Mouse (Mus musculus) forebrain, embryonic 15.5 days (tissue): ENCODE results near the gene Slc8b1. TPM values are rescaled to one million over a fixed set of nuclear protein-coding genes. Genes with fewer than 3 reads are reported as not detected.
A peak's percentile ranks its signal among the peaks of the same experiment; 100 is the strongest.

Experiments used
- ATAC-seq: fragments of 200-750 bp; cut with Nextera tagmentation; replicated peaks from 2 replicates; pipeline ENCODE4 v1.8.0; 2017; ENCODE audit warnings: mild to moderate bottlenecking, moderate TSS enrichment, moderate library complexity
- H3K27ac ChIP-seq: fragments of 300-500 bp; sonication (generic); replicated peaks from 2 replicates; pipeline ENCODE4 v1.5.1; 2015; ENCODE audit warnings: mild to moderate bottlenecking, inconsistent platforms
- H3K27me3 ChIP-seq: fragments of 300-500 bp; sonication (generic); 2 replicates; pipeline ENCODE4 v1.6.1; 2015; ENCODE audit warnings: inconsistent platforms
- H3K36me3 ChIP-seq: fragments of 300-500 bp; sonication (generic); 2 replicates; pipeline ENCODE4 v1.6.1; 2015; ENCODE audit warnings: mild to moderate bottlenecking, inconsistent platforms
- H3K4me1 ChIP-seq: fragments of 300-500 bp; sonication (generic); 2 replicates; pipeline ENCODE4 v1.6.1; 2015; ENCODE audit warnings: inconsistent platforms
- H3K4me2 ChIP-seq: fragments of 300-500 bp; sonication (generic); replicated peaks from 2 replicates; pipeline ENCODE4 v1.6.1; 2015; ENCODE audit warnings: mild to moderate bottlenecking, inconsistent platforms
- H3K4me3 ChIP-seq: fragments of 300-500 bp; sonication (generic); 2 replicates; pipeline ENCODE4 v1.5.1; 2015; ENCODE audit warnings: mild to moderate bottlenecking, inconsistent platforms
- H3K9ac ChIP-seq: fragments of 300-500 bp; sonication (generic); replicated peaks from 2 replicates; pipeline ENCODE4 v1.6.1; 2015; ENCODE audit warnings: mild to moderate bottlenecking, inconsistent platforms
- H3K9me3 ChIP-seq: fragments of 300-500 bp; sonication (generic); 2 replicates; pipeline ENCODE4 v1.6.1; 2016; ENCODE audit warnings: inconsistent platforms
- WGBS: fragments of 180-500 bp; shearing (Covaris S2); methylation state at CpG from one replicate; pipeline ENCODE4 v1.1.7; 2015; ENCODE audit warnings: mixed read lengths; 5-methylcytosine and 5-hydroxymethylcytosine counted together
- polyA plus RNA-seq: library from polyadenylated mRNA; unstranded; fragments of >200 nt; fragmentation: Nextera tagmentation; extraction: Ambion mirVana; gene quantifications from 2 replicates; pipeline ENCODE4 v1.2.1, GENCODE M21; 2015

Slc8b1 gene
- polyA plus RNA-seq, 1 experiment from 2014 or later, result 2.4 TPM

- H3K27me3 ChIP-seq, result no peaks in the 10 kb centered on the region
- ATAC-seq, result no peak
- H3K9me3 ChIP-seq, result no peaks in the 10 kb centered on the region
- H3K36me3 ChIP-seq, result no peaks in the 10 kb centered on the region
- H3K4me2 ChIP-seq, result no peak overlapping the region
- no peak overlapping the region for H3K9ac ChIP-seq
- H3K27ac ChIP-seq, result no peak overlapping the region
- H3K4me1 ChIP-seq, result no peaks in the 10 kb centered on the region
- H3K4me3 ChIP-seq, result no peak overlapping the region
- WGBS, result 91% methylated on average over 5 of the region's 5 CpGs
Observed at GRCm38 (mm10) chr5:120477993-120478392, 33.0 kb upstream of the Slc8b1 start.

GRCm38 (mm10) chr5:120479538-120479937 lies 31.4 kb upstream of the Slc8b1 start:
- Histone ChIP-seq H3K9ac (no peak overlapping the region), H3K27ac (no peak overlapping the region), H3K4me2 (no peak overlapping the region), H3K27me3 (no peaks in the 10 kb centered on the region), H3K9me3 (no peaks in the 10 kb centered on the region), H3K4me1 (no peaks in the 10 kb centered on the region), H3K36me3 (no peaks in the 10 kb centered on the region), H3K4me3 (no peak overlapping the region)
- 69% methylated on average over 4 of the region's 4 CpGs for WGBS
- ATAC-seq, result no peak

- WGBS, result 79% methylated on average over 9 of the region's 9 CpGs
- Histone ChIP-seq H3K9me3 (no peaks in the 10 kb centered on the region), H3K9ac (no peak overlapping the region)
Observed at GRCm38 (mm10) chr5:120481205-120481604, 29.8 kb upstream of the Slc8b1 start.

GRCm38 (mm10) chr5:120483399-120483798 lies 27.6 kb upstream of the Slc8b1 start:
- H3K9me3 ChIP-seq, result no peaks in the 10 kb centered on the region
- H3K9ac ChIP-seq, result no peak overlapping the region
- no peak for ATAC-seq
- 84% methylated on average over 19 of the region's 19 CpGs for WGBS
- no peak overlapping the region for H3K4me3 ChIP-seq
- no peak overlapping the region for H3K27ac ChIP-seq
- no peaks in the 10 kb centered on the region for H3K27me3 ChIP-seq
- no peaks in the 10 kb centered on the region for H3K4me1 ChIP-seq
- peaks cover 13% of the 10 kb centered on the region for H3K36me3 ChIP-seq
- no peak overlapping the region for H3K4me2 ChIP-seq

More at GRCm38 (mm10) chr5:120481205-120481604, 29.8 kb upstream of the Slc8b1 start:
- no peaks in the 10 kb centered on the region for H3K27me3 ChIP-seq
- H3K4me1 ChIP-seq, result no peaks in the 10 kb centered on the region
- no peak for ATAC-seq
- H3K4me2 ChIP-seq, result no peak overlapping the region
- no peak overlapping the region for H3K27ac ChIP-seq
- no peak overlapping the region for H3K4me3 ChIP-seq
- peaks cover 1% of the 10 kb centered on the region; the same call in 1 of the 2 replicates for H3K36me3 ChIP-seq

GRCm38 (mm10) chr5:120487844-120488243 lies 23.1 kb upstream of the Slc8b1 start:
- Histone ChIP-seq H3K9ac (no peak overlapping the region), H3K27ac (no peak overlapping the region), H3K4me1 (peaks cover 9% of the 10 kb centered on the region), H3K27me3 (no peaks in the 10 kb centered on the region), H3K4me2 (no peak overlapping the region), H3K36me3 (peaks cover 16% of the 10 kb centered on the region), H3K4me3 (no peak overlapping the region), H3K9me3 (no peaks in the 10 kb centered on the region)
- WGBS, result 91% methylated on average over 8 of the region's 8 CpGs
- ATAC-seq, result no peak

- H3K27me3 ChIP-seq, result no peaks in the 10 kb centered on the region
- H3K4me1 ChIP-seq, result peaks cover 14% of the 10 kb centered on the region
- peak overlapping the region; percentile 36; the same call in 1 of the 2 replicates for H3K27ac ChIP-seq
- no peak overlapping the region for H3K4me3 ChIP-seq
- no peak overlapping the region for H3K9ac ChIP-seq
- ATAC-seq, result peak; percentile 70
- no peak overlapping the region for H3K4me2 ChIP-seq
- H3K36me3 ChIP-seq, result peaks cover 24% of the 10 kb centered on the region
- H3K9me3 ChIP-seq, result no peaks in the 10 kb centered on the region
- 61% methylated on average over 8 of the region's 8 CpGs for WGBS
Observed at GRCm38 (mm10) chr5:120490679-120491192, 20.2 kb upstream of the Slc8b1 start.

- WGBS, result 51% methylated on average over 11 of the region's 11 CpGs
- H3K27ac ChIP-seq, result no peak overlapping the region
- no peak overlapping the region for H3K4me2 ChIP-seq
- H3K36me3 ChIP-seq, result 0 out of 2 replicates have a peak, but pooled peaks cover 10% of the 10 kb centered on the region
- no peaks in the 10 kb centered on the region for H3K9me3 ChIP-seq
- peaks cover 14% of the 10 kb centered on the region for H3K4me1 ChIP-seq
- no peak overlapping the region for H3K9ac ChIP-seq
- H3K27me3 ChIP-seq, result no peaks in the 10 kb centered on the region
- H3K4me3 ChIP-seq, result no peak overlapping the region
- no peak for ATAC-seq
Observed at GRCm38 (mm10) chr5:120492437-120492836, 18.5 kb upstream of the Slc8b1 start.

GRCm38 (mm10) chr5:120493440-120493839 lies 17.5 kb upstream of the Slc8b1 start:
- Histone ChIP-seq H3K27ac (no peak overlapping the region), H3K4me3 (no peak overlapping the region), H3K9ac (no peak overlapping the region), H3K36me3 (0 out of 2 replicates have a peak, but pooled peaks cover 10% of the 10 kb centered on the region), H3K9me3 (no peaks in the 10 kb centered on the region), H3K4me2 (no peak overlapping the region), H3K4me1 (peaks cover 14% of the 10 kb centered on the region), H3K27me3 (no peaks in the 10 kb centered on the region)
- no peak for ATAC-seq
- 80% methylated on average over 6 of the region's 6 CpGs for WGBS

GRCm38 (mm10) chr5:120493873-120494395 lies 17.0 kb upstream of the Slc8b1 start:
- 77% methylated on average over 9 of the region's 9 CpGs for WGBS
- Histone ChIP-seq H3K27me3 (no peaks in the 10 kb centered on the region), H3K4me1 (peaks cover 14% of the 10 kb centered on the region), H3K4me2 (no peak overlapping the region), H3K27ac (no peak overlapping the region), H3K9me3 (no peaks in the 10 kb centered on the region), H3K36me3 (0 out of 2 replicates have a peak, but pooled peaks cover 10% of the 10 kb centered on the region), H3K4me3 (no peak overlapping the region), H3K9ac (no peak overlapping the region)
- no peak for ATAC-seq

GRCm38 (mm10) chr5:120495064-120495702 lies 15.8 kb upstream of the Slc8b1 start:
- peaks cover 13% of the 10 kb centered on the region for H3K4me1 ChIP-seq
- no peak overlapping the region for H3K27ac ChIP-seq
- H3K9me3 ChIP-seq, result no peaks in the 10 kb centered on the region
- H3K4me3 ChIP-seq, result no peak overlapping the region
- no peak overlapping the region for H3K4me2 ChIP-seq
- H3K27me3 ChIP-seq, result no peaks in the 10 kb centered on the region
- no peak for ATAC-seq
- no peak overlapping the region for H3K9ac ChIP-seq
- 0 out of 2 replicates have a peak, but pooled peaks cover 10% of the 10 kb centered on the region for H3K36me3 ChIP-seq
- WGBS, result 70% methylated on average over 10 of the region's 10 CpGs

GRCm38 (mm10) chr5:120495703-120496226 lies 15.2 kb upstream of the Slc8b1 start:
- Histone ChIP-seq H3K4me3 (no peak overlapping the region), H3K27me3 (no peaks in the 10 kb centered on the region), H3K4me2 (no peak overlapping the region), H3K9me3 (no peaks in the 10 kb centered on the region), H3K9ac (no peak overlapping the region), H3K4me1 (peaks cover 7% of the 10 kb centered on the region), H3K36me3 (0 out of 2 replicates have a peak, but pooled peaks cover 10% of the 10 kb centered on the region), H3K27ac (no peak overlapping the region)
- no peak for ATAC-seq
- WGBS, result 86% methylated on average over 13 of the region's 13 CpGs

- 91% methylated on average over 3 of the region's 3 CpGs for WGBS
- Histone ChIP-seq H3K4me3 (no peak overlapping the region), H3K4me2 (no peak overlapping the region), H3K27me3 (no peaks in the 10 kb centered on the region), H3K27ac (no peak overlapping the region), H3K36me3 (0 out of 2 replicates have a peak, but pooled peaks cover 10% of the 10 kb centered on the region), H3K9ac (no peak overlapping the region), H3K9me3 (no peaks in the 10 kb centered on the region), H3K4me1 (peaks cover 9% of the 10 kb centered on the region)
- ATAC-seq, result no peak
Observed at GRCm38 (mm10) chr5:120497071-120497470, 13.9 kb upstream of the Slc8b1 start.
